ENCODE assay signal across 19 mouse cellular contexts in the genomic region with DNA sequence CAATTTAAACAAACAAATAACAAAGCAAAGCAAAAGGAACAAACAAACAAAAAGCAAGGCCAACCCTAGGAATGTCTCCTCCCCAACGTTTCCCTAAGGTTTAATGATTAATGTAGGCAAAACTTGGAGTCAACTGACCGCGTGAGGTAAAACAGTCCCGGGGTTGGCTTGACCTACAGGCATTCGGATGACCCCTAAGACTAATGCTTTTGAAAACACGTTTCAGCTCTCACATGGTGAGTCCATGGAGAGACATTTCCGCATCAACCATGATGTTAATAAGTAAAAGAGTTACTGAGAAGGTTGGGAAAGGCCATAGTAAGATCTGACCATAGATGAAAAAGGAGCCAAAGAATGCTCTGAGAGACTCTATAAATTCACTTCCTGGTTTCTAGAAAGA. TPM values are rescaled to one million over a fixed set of nuclear protein-coding genes. Genes with fewer than 3 reads are reported as not detected.
DNase-seq lines count a peak whose midpoint lies in the region; ATAC-seq and TF ChIP-seq lines count a peak whose summit lies in the region.
"Had no signal": no experiment of that assay in that cellular context is flagged by ENCODE, and none has a peak within 500 bp of the region (broad histone marks: within the 10 kb centered on the region; RNA-seq: fewer than 3 reads in every experiment).

No protein-coding gene starts in this region.

- H3K4me1 ChIP-seq in liver, embryonic 14.5 days (replicated peaks; ENCODE audit: control insufficient read depth in 2 of 2, insufficient read depth in 2 of 2, low read length in 1 of 2): no peaks in the 10 kb centered on the region; a peak in 1 of 4 replicates
- no peaks in the 10 kb centered on the region for H3K4me1 ChIP-seq in liver, embryonic 11.5 days (replicated peaks; ENCODE audit: control insufficient read depth, insufficient read depth, low read length)
- peaks cover 10% of the 10 kb centered on the region; the same call in 1 of the 2 replicates for H3K4me1 ChIP-seq in kidney, embryonic 15.5 days
- H3K4me1 ChIP-seq: forebrain, embryonic 12.5 days; midbrain, embryonic 12.5 days; neural tube, embryonic 12.5 days had no signal

- H3K27me3 ChIP-seq in liver, embryonic 14.5 days (ENCODE audit: control insufficient read depth, insufficient read depth, low read length): no peaks in the 10 kb centered on the region
- H3K27me3 ChIP-seq in liver, embryonic 11.5 days (replicated peaks; ENCODE audit: control insufficient read depth, insufficient read depth, low read length): no peaks in the 10 kb centered on the region
- no peaks in the 10 kb centered on the region for H3K27me3 ChIP-seq in kidney, embryonic 15.5 days
- H3K27me3 ChIP-seq: forebrain, embryonic 12.5 days; limb, embryonic 13.5 days; midbrain, embryonic 12.5 days; neural tube, embryonic 12.5 days had no signal

- no peaks in the 10 kb centered on the region for H3K36me3 ChIP-seq in liver, embryonic 14.5 days (replicated peaks; ENCODE audit: control insufficient read depth, insufficient read depth, low read depth)
- no peaks in the 10 kb centered on the region for H3K36me3 ChIP-seq in liver, embryonic 11.5 days (ENCODE audit: control insufficient read depth, insufficient read depth, low read length)
- H3K36me3 ChIP-seq in kidney, embryonic 15.5 days: no peaks in the 10 kb centered on the region
- H3K36me3 ChIP-seq: forebrain, embryonic 12.5 days; limb, embryonic 13.5 days; midbrain, embryonic 12.5 days; neural tube, embryonic 12.5 days had no signal

- DNase-seq in liver, embryonic 14.5 days (ENCODE audit: low read depth in 3 of 3, low spot score in 3 of 3): no peak
- DNase-seq in liver, embryonic 11.5 days (ENCODE audit: low spot score): no peak
- DNase-seq in kidney, postnatal 4 days: peak; percentile 36 to 53
- DNase-seq in gastrocnemius, postnatal 10 days: no peak
- DNase-seq in B cell, adult 2 months: no peak
- no peak for DNase-seq in thymus, postnatal 4 days
- DNase-seq: adrenal gland, adult 2 months; cerebellum, adult 2 months; heart, adult 11 months; heart, postnatal 36 days; right cerebral cortex, postnatal 4 days had no signal

- H3K4me3 ChIP-seq in liver, embryonic 14.5 days (ENCODE audit: insufficient read depth in 1 of 2, low read depth in 2 of 2, low read length in 2 of 2): no peak overlapping the region
- no peak overlapping the region for H3K4me3 ChIP-seq in liver, embryonic 11.5 days (ENCODE audit: low read depth, low read length)
- H3K4me3 ChIP-seq in kidney, embryonic 15.5 days (replicated peaks): no peak overlapping the region
- H3K4me3 ChIP-seq: forebrain, embryonic 12.5 days; limb, embryonic 13.5 days; midbrain, embryonic 12.5 days; neural tube, embryonic 12.5 days had no signal

- H3K4me2 ChIP-seq in liver, embryonic 14.5 days (ENCODE audit: low read depth): no peak overlapping the region
- no peak overlapping the region for H3K4me2 ChIP-seq in liver, embryonic 11.5 days
- no peak overlapping the region for H3K4me2 ChIP-seq in kidney, embryonic 15.5 days
- H3K4me2 ChIP-seq: forebrain, embryonic 12.5 days; hindbrain, embryonic 14.5 days; limb, embryonic 13.5 days; midbrain, embryonic 12.5 days; neural tube, embryonic 12.5 days had no signal

- no peaks in the 10 kb centered on the region for H3K9me3 ChIP-seq in liver, embryonic 14.5 days (ENCODE audit: control insufficient read depth, low read length)
- no peaks in the 10 kb centered on the region for H3K9me3 ChIP-seq in liver, embryonic 11.5 days (ENCODE audit: control insufficient read depth, low read length)
- no peaks in the 10 kb centered on the region for H3K9me3 ChIP-seq in kidney, embryonic 15.5 days (replicated peaks)
- H3K9me3 ChIP-seq: forebrain, embryonic 12.5 days; limb, embryonic 13.5 days; midbrain, embryonic 12.5 days; neural tube, embryonic 12.5 days had no signal

- WGBS in liver, embryonic 14.5 days (ENCODE audit: insufficient replicate concordance): 61% methylated on average over 7 of the region's 7 CpGs
- 61% methylated on average over 7 of the region's 7 CpGs for WGBS in liver, embryonic 11.5 days
- WGBS in kidney, embryonic 15.5 days: 35% methylated on average over 7 of the region's 7 CpGs

- peak; percentile 34; the same call in 1 of the 2 replicates for ATAC-seq in liver, embryonic 14.5 days (ENCODE audit: insufficient read depth)
- no peak for ATAC-seq in liver, embryonic 11.5 days (replicated peaks; ENCODE audit: low FRiP score)
- peak; percentile 88 for ATAC-seq in kidney, embryonic 15.5 days (replicated peaks; ENCODE audit: low FRiP score)

- H3K27ac ChIP-seq in liver, embryonic 14.5 days: no peak overlapping the region
- H3K27ac ChIP-seq in liver, embryonic 11.5 days (ENCODE audit: low read depth, low read length): no peak overlapping the region
- peak overlapping the region; percentile 76 for H3K27ac ChIP-seq in kidney, embryonic 15.5 days
- H3K27ac ChIP-seq: forebrain, embryonic 12.5 days; hindbrain, embryonic 14.5 days; limb, embryonic 13.5 days; macrophage; midbrain, embryonic 12.5 days; neural tube, embryonic 12.5 days had no signal

- TF ChIP-seq EP300 in liver, embryonic 14.5 days (IDR thresholded peaks at IDR 0.05; ENCODE audit: low read depth): no peak

- no peak for TF ChIP-seq CTCF in liver, embryonic 14.5 days (IDR thresholded peaks at IDR 0.05; ENCODE audit: low read depth)

- H3K9ac ChIP-seq in liver, embryonic 14.5 days (replicated peaks): no peak overlapping the region
- no peak overlapping the region for H3K9ac ChIP-seq in liver, embryonic 11.5 days (ENCODE audit: low read depth, low read length)
- no peak overlapping the region for H3K9ac ChIP-seq in kidney, embryonic 15.5 days
- H3K9ac ChIP-seq: forebrain, embryonic 12.5 days; hindbrain, embryonic 14.5 days; limb, embryonic 13.5 days; midbrain, embryonic 12.5 days; neural tube, embryonic 12.5 days had no signal

RNA-seq across cellular contexts. Expression of a gene that starts 7.5 kb away (rescaled TPM):
- 27.4 and 34.6 TPM in 2 replicates for polyA plus RNA-seq in liver, embryonic 14.5 days (2012; rRNA removed)
- 58.0 and 72.8 TPM in 2 replicates for polyA plus RNA-seq in liver, embryonic 14.5 days (2014; fragmentation: Nextera tagmentation; extraction: Ambion mirVana)
- polyA plus RNA-seq in liver, embryonic 11.5 days (2014; fragmentation: Nextera tagmentation; extraction: Ambion mirVana): 39.6 and 42.1 TPM in 2 replicates
- polyA plus RNA-seq in kidney, embryonic 15.5 days (2015; fragmentation: Nextera tagmentation; extraction: Ambion mirVana): 27.7 and 32.8 TPM in 2 replicates
- total RNA-seq in gastrocnemius, postnatal 10 days (2021): 10 to 100 TPM; 26.6 to 30.9 TPM
- total RNA-seq: monocyte, adult 5-6 weeks had no signal
- polyA plus RNA-seq: adrenal gland, adult 2 months; macrophage had no signal

Comparison
In these comparisons a context has a peak if more than half of its experiments do, and no peak if none do; other contexts are left out.
1. DNase-seq: peak in kidney, postnatal 4 days (2 of 2); none in liver, embryonic 14.5 days (0 of 3), liver, embryonic 11.5 days (single experiment), gastrocnemius, postnatal 10 days (single experiment), B cell, adult 2 months (0 of 2) and thymus, postnatal 4 days (single experiment).